Mouse (Mus musculus) stomach, postnatal 0 days (tissue): Measurements from ENCODE around the gene Pwwp2a.

Source experiments
- CTCF ChIP-seq: IDR thresholded peaks from 2 replicates; pipeline ENCODE4 v1.5.1; 2016; ENCODE audit warnings: antibody characterized with exemption, low read depth, mild to moderate bottlenecking, moderate library complexity
- EP300 ChIP-seq: optimal IDR thresholded peaks from 2 replicates; pipeline ENCODE3; 2016; ENCODE audit warnings: antibody characterized with exemption

- no peak for TF ChIP-seq CTCF
- no peak for TF ChIP-seq EP300
Measured at GRCm38 (mm10) chr11:43758436-43758835, 76.6 kb downstream of the Pwwp2a start.
